In genomic region chr11:32884744-32885143, GRCm38 (mm10) we compare ENCODE assay signal across 27 mouse cellular contexts.
"Had no signal": no experiment of that assay in that cellular context is flagged by ENCODE, and none has a peak within 500 bp of the region (broad histone marks: within the 10 kb centered on the region; RNA-seq: fewer than 3 reads in every experiment).

No protein-coding gene starts in this region.

- H3K4me3 ChIP-seq: heart, adult 2 months; heart, embryonic 13.5 days; heart, embryonic 15.5 days; hindbrain, embryonic 10.5 days; hindbrain, embryonic 12.5 days; hindbrain, embryonic 15.5 days; kidney, embryonic 15.5 days; liver, embryonic 13.5 days; liver, embryonic 15.5 days had no signal

- H3K27me3 ChIP-seq: hindbrain, embryonic 12.5 days; hindbrain, embryonic 15.5 days; kidney, embryonic 15.5 days; liver, embryonic 13.5 days; liver, embryonic 15.5 days had no signal

- H3K36me3 ChIP-seq: heart, embryonic 13.5 days; heart, embryonic 15.5 days; hindbrain, embryonic 10.5 days; hindbrain, embryonic 12.5 days; hindbrain, embryonic 15.5 days; kidney, embryonic 15.5 days; liver, embryonic 13.5 days; liver, embryonic 15.5 days had no signal

- H3K27ac ChIP-seq: heart, adult 2 months; heart, embryonic 13.5 days; heart, embryonic 15.5 days; hindbrain, embryonic 10.5 days; hindbrain, embryonic 12.5 days; hindbrain, embryonic 15.5 days; hindbrain, postnatal 0 days; kidney, embryonic 15.5 days; kidney, postnatal 0 days; liver, embryonic 13.5 days; liver, embryonic 15.5 days had no signal

- H3K4me2 ChIP-seq: heart, embryonic 11.5 days; heart, embryonic 13.5 days; heart, embryonic 15.5 days; hindbrain, embryonic 12.5 days; hindbrain, embryonic 15.5 days; kidney, embryonic 15.5 days; liver, embryonic 11.5 days; liver, embryonic 13.5 days; liver, embryonic 15.5 days had no signal

- H3K9ac ChIP-seq: heart, embryonic 13.5 days; heart, embryonic 15.5 days; hindbrain, embryonic 12.5 days; hindbrain, embryonic 15.5 days; kidney, embryonic 15.5 days; liver, embryonic 13.5 days; liver, embryonic 15.5 days had no signal

- H3K9me3 ChIP-seq: heart, embryonic 13.5 days; heart, embryonic 15.5 days; hindbrain, embryonic 10.5 days; hindbrain, embryonic 12.5 days; hindbrain, embryonic 15.5 days; kidney, embryonic 15.5 days; liver, embryonic 13.5 days; liver, embryonic 15.5 days had no signal

- ATAC-seq: hindbrain, postnatal 0 days; intestine, embryonic 16.5 days had no signal

- DNase-seq: gastrocnemius, postnatal 14 days; gastrocnemius, postnatal 36 days; heart, adult 11 months; heart, adult 2 months; heart, postnatal 14 days; heart, postnatal 36 days; kidney, adult 11 months; kidney, adult 2 months; kidney, adult 9 months; kidney, postnatal 14 days; kidney, postnatal 36 days; layer of hippocampus, adult 9-11 months; layer of hippocampus, postnatal 36 days; liver; liver, embryonic 13.5 days had no signal

- H3K4me1 ChIP-seq: heart, embryonic 13.5 days; heart, embryonic 15.5 days; hindbrain, embryonic 12.5 days; kidney, embryonic 15.5 days; liver, embryonic 13.5 days; liver, embryonic 15.5 days had no signal
